Mouse (Mus musculus): ENCODE measurements around the gene Fer.
"Not testable (repeated sequence)": the region's sequence is repeated elsewhere in the genome, so short reads cannot be mapped to it uniquely, and the experiment has no call there.

Gene Fer

GRCm38 (mm10) chr17:63863012-63863630 is at the start of gene Fer:
Fer (plus strand) TSS chr17:63863062.
- in situ Hi-C loops (cut with MboI, MseI): no loop called here

GRCm38 (mm10) chr17:63813552-63813951 is 49.3 kb upstream of the Fer start:
- in situ Hi-C loops (cut with MboI, MseI): no loop called here

- in situ Hi-C loops (cut with MboI, MseI): no loop called here
These were observed 44.3 kb upstream of the Fer start for GRCm38 (mm10) chr17:63818444-63819027.

- in situ Hi-C loops (cut with MboI, MseI): no loop called here
These were observed 38.7 kb upstream of the Fer start for GRCm38 (mm10) chr17:63824141-63824540.

- in situ Hi-C loops (cut with MboI, MseI): no loop called here
These were observed 36.7 kb upstream of the Fer start for GRCm38 (mm10) chr17:63826196-63826595.

GRCm38 (mm10) chr17:63826767-63827166 is 36.1 kb upstream of the Fer start:
- in situ Hi-C loops (cut with MboI, MseI): no loop called here

GRCm38 (mm10) chr17:63828561-63829332 is 34.1 kb upstream of the Fer start:
- in situ Hi-C loops (cut with MboI, MseI): no loop called here

GRCm38 (mm10) chr17:63831550-63831949 is 31.3 kb upstream of the Fer start:
- in situ Hi-C loops (cut with MboI, MseI): no loop called here

- in situ Hi-C loops (cut with MboI, MseI): no loop called here
These were observed 26.6 kb upstream of the Fer start for GRCm38 (mm10) chr17:63836223-63836622.

GRCm38 (mm10) chr17:63836641-63837040 is 26.2 kb upstream of the Fer start:
- in situ Hi-C loops (cut with MboI, MseI): no loop called here

GRCm38 (mm10) chr17:63838144-63838543 is 24.7 kb upstream of the Fer start:
- in situ Hi-C loops (cut with MboI, MseI): no loop called here

- in situ Hi-C loops (cut with MboI, MseI): no loop called here
These were observed 23.1 kb upstream of the Fer start for GRCm38 (mm10) chr17:63839636-63840269.

GRCm38 (mm10) chr17:63842226-63842625 is 20.6 kb upstream of the Fer start:
- in situ Hi-C loops (cut with MboI, MseI): no loop called here

- in situ Hi-C loops (cut with MboI, MseI): no loop called here
These were observed 17.9 kb upstream of the Fer start for GRCm38 (mm10) chr17:63844936-63845335.

GRCm38 (mm10) chr17:63845766-63846165 is 17.1 kb upstream of the Fer start:
- in situ Hi-C loops (cut with MboI, MseI): not testable (repeated sequence)

GRCm38 (mm10) chr17:63849151-63849550 is 13.7 kb upstream of the Fer start:
- in situ Hi-C loops (cut with MboI, MseI): no loop called here

GRCm38 (mm10) chr17:63849566-63849965 is 13.3 kb upstream of the Fer start:
- in situ Hi-C loops (cut with MboI, MseI): no loop called here

GRCm38 (mm10) chr17:63850016-63850415 is 12.8 kb upstream of the Fer start:
- in situ Hi-C loops (cut with MboI, MseI): no loop called here

- in situ Hi-C loops (cut with MboI, MseI): no loop called here
These were observed 5.8 kb upstream of the Fer start for GRCm38 (mm10) chr17:63857023-63857544.

GRCm38 (mm10) chr17:63860988-63861387 is 1.9 kb upstream of the Fer start:
- in situ Hi-C loops (cut with MboI, MseI): no loop called here

- in situ Hi-C loops (cut with MboI, MseI): no loop called here
These were observed 463 bp upstream of the Fer start for GRCm38 (mm10) chr17:63862399-63862798.

- in situ Hi-C loops (cut with MboI, MseI): no loop called here
These were observed 836 bp downstream of the Fer start, which contains the start of gene A930002H24Rik for GRCm38 (mm10) chr17:63863647-63864149. A930002H24Rik (minus strand) TSS chr17:63863791.

Measured in T-helper 17 cell (primary cell).